Mouse (Mus musculus) right cerebral cortex, postnatal 4 days (tissue): ENCODE data around the gene Ankrd9.

ENCODE experiments used
- DNase-seq: peaks from one replicate; pipeline ENCODE4 v3.0.0-alpha.2; 2022

Gene Ankrd9

GRCm38 (mm10) chr12:110989409-110989808 lies 10.6 kb upstream of the Ankrd9 start:
- DNase-seq = no peak

GRCm38 (mm10) chr12:110986536-110987425 lies 7.9 kb upstream of the Ankrd9 start:
- no peak for DNase-seq

GRCm38 (mm10) chr12:110985141-110985540 lies 6.3 kb upstream of the Ankrd9 start:
- no peak for DNase-seq

GRCm38 (mm10) chr12:110984598-110984997 lies 5.8 kb upstream of the Ankrd9 start:
- no peak for DNase-seq

GRCm38 (mm10) chr12:110983714-110984113 lies 4.9 kb upstream of the Ankrd9 start:
- no peak for DNase-seq

- no peak for DNase-seq
Measured at GRCm38 (mm10) chr12:110983083-110983482, 4.2 kb upstream of the Ankrd9 start.

- no peak for DNase-seq
Measured at GRCm38 (mm10) chr12:110981736-110982135, 2.9 kb upstream of the Ankrd9 start.

- DNase-seq = no peak
Measured at GRCm38 (mm10) chr12:110979808-110980207, 968 bp upstream of the Ankrd9 start.

- DNase-seq = no peak
Measured at GRCm38 (mm10) chr12:110977896-110978606, 789 bp downstream of the Ankrd9 start.

- DNase-seq = no peak
Measured at GRCm38 (mm10) chr12:110977345-110977733, 1.5 kb downstream of the Ankrd9 start.

GRCm38 (mm10) chr12:110976589-110977344 lies 2.1 kb downstream of the Ankrd9 start:
- DNase-seq = no peak

- DNase-seq = no peak
Measured at GRCm38 (mm10) chr12:110975838-110976468, 2.9 kb downstream of the Ankrd9 start.

GRCm38 (mm10) chr12:110975385-110975784 lies 3.5 kb downstream of the Ankrd9 start:
- no peak for DNase-seq

- no peak for DNase-seq
Measured at GRCm38 (mm10) chr12:110974726-110975125, 4.1 kb downstream of the Ankrd9 start.

- DNase-seq = no peak
Measured at GRCm38 (mm10) chr12:110974295-110974694, 4.5 kb downstream of the Ankrd9 start.

- DNase-seq = no peak
Measured at GRCm38 (mm10) chr12:110973829-110974228, 5.0 kb downstream of the Ankrd9 start.

- no peak for DNase-seq
Measured at GRCm38 (mm10) chr12:110971972-110972371, 6.9 kb downstream of the Ankrd9 start.

GRCm38 (mm10) chr12:110970408-110970807 lies 8.4 kb downstream of the Ankrd9 start:
- DNase-seq = no peak

- DNase-seq = no peak
Measured at GRCm38 (mm10) chr12:110967146-110967545, 11.7 kb downstream of the Ankrd9 start.

- DNase-seq = no peak
Measured at GRCm38 (mm10) chr12:110966079-110966478, 12.8 kb downstream of the Ankrd9 start.

GRCm38 (mm10) chr12:110965500-110965899 lies 13.3 kb downstream of the Ankrd9 start:
- no peak for DNase-seq

GRCm38 (mm10) chr12:110961973-110962372 lies 16.9 kb downstream of the Ankrd9 start:
- DNase-seq = no peak
